Mouse (Mus musculus): ENCODE data around the gene Olfr638.
"Not testable (repeated sequence)": the region's sequence is repeated elsewhere in the genome, so short reads cannot be mapped to it uniquely, and the experiment has no call there.

The Olfr638 gene

DNA sequence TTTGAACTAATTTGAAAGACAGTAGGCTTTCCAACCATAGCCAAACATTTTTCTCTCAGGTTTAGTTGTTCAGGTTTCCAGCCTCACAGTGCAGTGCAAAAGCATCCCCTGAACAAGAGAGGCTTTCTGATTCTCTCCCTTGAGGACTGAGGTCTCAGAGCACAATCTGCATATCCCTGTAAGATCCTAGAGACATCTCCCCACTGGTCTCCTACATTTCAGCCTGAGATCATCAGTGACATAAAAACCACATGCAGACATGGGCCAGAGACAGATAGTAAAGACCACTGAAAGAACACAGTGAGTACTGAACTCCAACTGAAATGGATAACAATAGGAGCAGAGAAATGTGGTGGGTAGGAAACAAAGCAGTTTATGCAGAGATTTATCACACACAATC lies at the start of gene Olfr638:
Gene Olfr638, plus strand, starts transcription at position 301 of the 400 bp plus-strand sequence.
- DNase-seq: no peak

DNA sequence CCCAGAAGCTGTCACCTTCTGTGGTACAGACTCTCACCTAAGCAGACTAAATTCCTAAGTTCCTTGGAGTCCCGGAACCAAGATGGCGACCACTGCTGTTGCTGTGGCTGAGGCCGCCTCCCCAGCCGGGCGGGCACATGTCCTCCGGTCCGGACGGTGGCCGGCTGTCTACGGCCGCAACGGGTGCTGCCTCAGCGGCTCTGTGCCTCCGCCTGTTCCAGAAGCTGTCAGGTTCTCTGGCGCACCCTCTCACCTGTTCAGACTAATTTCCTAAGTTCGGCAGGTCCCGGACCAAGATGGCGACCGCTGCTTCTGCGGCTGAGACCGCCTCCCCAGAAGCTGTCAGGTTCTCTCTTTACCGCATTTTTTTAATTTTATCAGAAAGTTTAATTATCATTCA lies 31.7 kb upstream of the Olfr638 start:
- not testable (repeated sequence) for DNase-seq

DNA sequence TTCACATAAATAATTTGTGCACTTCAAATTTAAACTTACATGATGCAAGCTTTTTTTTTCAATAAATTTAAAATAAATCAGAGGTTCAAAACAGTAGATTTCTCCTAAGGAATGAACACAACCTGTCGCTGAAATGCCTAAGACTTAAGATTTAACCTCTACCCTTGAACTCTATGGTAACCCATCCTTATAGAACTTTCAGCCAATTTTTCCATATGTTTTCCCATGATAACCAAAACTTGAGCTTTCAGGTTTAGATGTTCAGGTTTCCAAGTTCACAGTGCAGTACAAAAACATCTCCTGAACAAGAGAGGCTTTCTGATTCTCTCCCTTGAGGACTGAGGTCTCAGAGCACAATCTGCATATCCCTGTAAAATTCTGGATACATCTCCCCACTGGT lies 27.7 kb upstream of the Olfr638 start, which contains the start of gene Olfr635:
Gene Olfr635, plus strand, starts transcription at position 301 of the 400 bp plus-strand sequence.
- no peak for DNase-seq

DNA sequence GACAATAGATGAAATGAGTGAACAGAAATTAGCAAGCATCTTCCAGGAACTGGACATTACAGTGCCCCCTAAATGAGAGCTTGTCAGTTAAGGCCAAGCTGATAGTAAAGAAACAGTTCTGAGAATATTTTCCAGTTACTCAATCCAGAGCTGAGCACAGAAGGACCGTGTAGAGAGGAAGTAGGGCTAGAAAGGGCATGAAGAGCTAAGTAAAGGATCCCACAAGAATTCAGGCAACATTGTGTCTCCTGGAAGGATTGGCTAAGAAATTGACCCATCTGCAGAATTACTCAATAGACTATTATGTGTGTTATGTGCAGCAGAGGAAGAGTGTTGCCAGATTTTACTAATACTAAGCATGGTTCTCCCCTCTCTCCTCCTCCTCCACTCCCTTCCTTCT lies 26.8 kb upstream of the Olfr638 start:
- DNase-seq: no peak

DNA sequence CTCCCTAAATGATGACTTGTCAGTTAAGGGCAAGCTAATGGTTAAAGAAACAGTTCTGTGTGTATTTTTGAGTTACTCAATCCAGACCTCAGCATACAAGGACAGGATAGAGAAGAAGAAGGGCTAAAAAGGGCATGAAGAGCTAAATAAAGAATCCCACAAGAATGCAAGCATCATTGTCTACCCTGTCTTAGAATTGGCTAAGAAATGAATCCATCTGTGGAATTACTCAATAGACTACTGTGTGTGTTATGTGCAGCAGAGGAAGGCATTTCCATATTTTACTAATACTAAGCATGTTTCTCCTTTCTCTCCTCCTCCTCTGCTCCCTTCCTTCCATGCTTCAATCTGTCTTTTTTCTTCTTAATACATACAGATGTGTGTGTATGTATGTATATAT lies 578 bp downstream of the Olfr638 start:
- no peak for DNase-seq

DNA sequence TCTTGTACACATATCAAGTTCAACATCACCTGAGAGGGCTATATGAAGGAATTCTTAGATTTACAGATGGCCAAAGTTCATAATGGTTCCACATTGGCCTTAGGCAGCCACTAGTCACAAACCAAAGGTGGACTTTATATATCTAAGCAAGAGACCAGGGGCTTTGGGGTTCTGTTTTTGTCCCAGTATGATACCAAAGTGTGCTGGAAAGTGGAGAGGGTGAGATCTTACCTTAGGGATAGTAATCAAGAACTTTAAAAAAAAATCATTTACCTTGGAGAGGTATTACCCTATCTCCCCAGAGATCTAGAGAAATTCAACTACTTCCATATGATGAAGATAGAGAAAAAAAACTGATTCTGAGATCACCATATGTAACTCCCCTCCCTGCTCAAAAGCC lies 18.7 kb downstream of the Olfr638 start, which contains the start of gene Olfr639:
Gene Olfr639, minus strand, starts transcription at position 101 of the 400 bp plus-strand sequence.
- no peak for DNase-seq

DNA sequence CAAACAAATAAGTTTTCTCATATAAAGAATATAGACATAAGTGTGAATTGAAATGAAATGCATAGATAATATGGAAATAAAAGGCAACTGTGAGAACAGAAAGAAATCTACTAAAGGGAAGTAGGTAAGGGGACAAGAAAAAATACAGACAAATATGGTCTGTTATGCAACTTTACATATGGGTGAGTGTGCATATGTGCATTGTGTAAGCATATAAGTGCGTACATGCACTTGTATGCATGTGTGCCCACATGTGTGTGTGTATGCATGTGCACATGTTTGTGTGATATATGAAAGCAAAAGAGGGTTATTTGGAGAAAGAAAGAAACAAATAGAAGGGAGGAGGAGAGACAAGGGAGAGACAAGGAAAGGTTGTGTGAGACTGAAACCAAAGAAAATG lies 20.4 kb downstream of the Olfr638 start:
- DNase-seq: no peak

DNA sequence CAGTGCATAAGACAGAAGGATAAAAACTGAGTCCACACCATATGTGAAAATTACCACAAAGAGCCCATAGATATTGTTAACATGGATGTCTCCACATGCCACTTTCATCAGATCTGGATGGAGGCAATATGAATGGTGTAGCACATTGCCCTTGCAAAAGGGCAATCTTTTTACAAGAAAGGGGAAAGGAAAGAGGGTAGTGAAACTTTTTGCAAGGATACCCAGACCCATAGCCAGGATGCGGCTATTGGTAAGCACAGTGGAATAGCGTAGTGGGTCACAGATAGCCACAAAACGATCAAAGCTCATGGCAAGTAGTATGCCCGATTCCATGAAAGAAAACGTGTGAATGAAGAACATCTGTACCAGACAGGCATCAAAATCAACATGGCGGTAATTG lies 23.1 kb downstream of the Olfr638 start:
- DNase-seq: no peak

DNA sequence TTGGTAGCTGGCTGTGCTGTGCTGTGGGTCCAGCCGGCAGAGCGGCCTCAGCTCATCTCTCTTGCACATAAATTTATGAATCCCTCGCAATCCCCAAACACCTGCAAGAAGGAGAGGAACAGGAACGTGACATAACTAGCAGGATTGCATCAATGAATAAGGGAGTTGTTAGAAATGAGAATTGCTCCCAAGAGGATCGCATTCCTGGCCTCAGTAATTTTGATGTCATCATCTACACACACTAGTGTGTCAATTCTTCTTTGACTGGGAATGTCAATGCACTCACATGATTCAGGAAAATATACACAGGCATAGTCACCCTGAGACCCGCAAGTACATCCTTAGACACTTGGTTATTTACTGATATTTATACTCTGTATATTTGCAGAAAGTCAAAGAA lies 26.9 kb downstream of the Olfr638 start, which contains the start of gene Olfr640:
Gene Olfr640, minus strand, starts transcription at position 101 of the 400 bp plus-strand sequence.
- DNase-seq: no peak

DNA sequence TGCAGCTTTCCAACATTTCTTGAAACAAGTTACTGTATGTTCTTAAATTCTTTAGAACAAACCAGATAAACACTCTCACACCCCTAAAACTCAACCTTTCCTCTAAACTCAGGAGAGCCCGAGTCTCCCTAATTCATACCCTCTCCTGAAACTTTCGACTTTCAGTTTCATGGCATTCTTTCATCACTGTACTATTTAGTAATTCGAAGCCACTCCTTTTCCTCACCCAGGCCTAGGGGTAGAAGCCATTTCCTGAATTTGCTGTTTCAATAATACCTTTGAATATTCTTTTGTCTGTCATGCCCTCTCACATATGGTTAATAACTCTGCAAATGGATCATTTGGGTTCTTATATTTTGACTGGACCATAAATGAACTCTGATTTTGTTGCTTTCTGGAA lies 28.4 kb downstream of the Olfr638 start:
- DNase-seq: no peak

DNA sequence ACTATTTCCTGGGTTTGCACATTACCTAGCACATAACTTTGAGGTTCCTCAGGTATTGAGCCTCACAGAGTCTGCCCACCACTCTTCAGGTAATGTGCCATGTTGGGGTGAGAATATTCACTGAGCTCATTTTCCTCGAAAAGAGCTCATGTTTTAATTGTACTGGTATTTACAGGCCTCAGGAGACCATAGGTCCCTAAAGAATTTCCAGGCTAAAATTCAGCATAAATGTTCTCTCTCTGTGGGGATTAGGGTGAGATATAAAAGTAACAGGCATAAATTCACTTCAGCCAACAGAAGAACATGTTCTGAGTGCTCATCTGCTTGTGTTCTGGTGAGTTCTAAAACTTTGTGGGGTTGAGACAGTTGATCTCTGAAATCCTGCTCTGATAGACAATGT lies 36.6 kb downstream of the Olfr638 start, which contains the start of gene Olfr641:
Gene Olfr641, plus strand, starts transcription at position 301 of the 400 bp plus-strand sequence.
- DNase-seq: no peak

DNA sequence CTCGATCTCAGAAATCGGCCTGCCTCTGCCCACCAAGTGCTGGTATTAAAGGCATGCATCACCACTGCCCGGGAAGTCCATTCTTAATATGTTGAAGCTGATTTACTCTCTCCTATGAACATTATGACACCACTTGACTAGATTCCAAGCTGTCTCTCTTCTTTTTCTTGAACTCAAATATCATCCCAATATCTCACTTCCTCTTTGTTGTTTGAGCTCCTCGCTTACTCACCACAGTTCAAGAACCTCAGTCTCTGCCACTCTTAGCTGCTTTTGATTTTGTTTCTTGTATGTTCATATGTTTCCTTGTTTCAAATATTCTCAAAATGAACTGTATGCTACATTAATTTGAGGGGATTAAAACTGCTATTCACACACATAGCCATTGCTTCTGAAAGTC lies 52.2 kb downstream of the Olfr638 start:
- DNase-seq: no peak

DNA sequence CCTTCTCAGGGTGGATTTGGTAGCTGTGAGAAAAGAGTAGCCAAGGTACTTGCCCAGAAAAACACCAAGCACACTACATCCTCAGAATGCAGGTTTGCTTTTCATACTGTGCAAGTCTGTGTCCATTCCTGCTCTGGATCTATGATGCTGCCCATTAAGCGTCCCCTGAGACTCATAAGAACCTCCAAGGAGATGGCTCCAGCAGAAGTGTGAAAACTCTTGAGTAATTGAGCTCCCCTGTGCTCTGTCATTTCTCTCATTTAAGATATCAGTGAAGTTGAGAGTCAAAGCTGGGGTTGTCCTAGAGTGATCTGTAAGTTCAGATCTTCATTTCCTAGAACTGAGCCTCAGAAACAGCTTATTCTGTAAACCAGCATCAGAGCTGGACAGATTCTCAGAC lies 54.0 kb downstream of the Olfr638 start, which contains the start of gene Olfr642:
Gene Olfr642, minus strand, starts transcription at position 101 of the 400 bp plus-strand sequence.
- DNase-seq: no peak
